Mouse (Mus musculus) heart, adult 18-20 months (tissue): ENCODE data around the gene Orai3. TPM values are rescaled to one million over a fixed set of nuclear protein-coding genes. Genes with fewer than 3 reads are reported as not detected.
A peak's percentile ranks its signal among the peaks of the same experiment; 100 is the strongest.
"Not testable (repeated sequence)": the region's sequence is repeated elsewhere in the genome, so short reads cannot be mapped to it uniquely, and the experiment has no call there.

Experiments
- DNase-seq, 2 experiments: peaks; one replicate each; pipeline ENCODE4 v3.0.0; 2021 to 2022; ENCODE audit warnings: mixed read lengths in 1 of 2
- long read RNA-seq, 2 experiments: library from polyadenylated mRNA; stranded (forward); transcript quantifications; one replicate each; pipeline ENCODE4 v2.0.0; 2021
- total RNA-seq, 2 experiments: library from RNA; stranded (reverse); gene quantifications; 2 replicates each; pipeline ENCODE4 v1.2.3; 2021

Orai3 gene
- total RNA-seq = 10 to 100 TPM; 20.5 to 26.4 TPM
- long read RNA-seq, experiment 1, transcript Orai3-201 (2 exons, 1,996 nt) = major isoform, 19 of 22 reads
- long read RNA-seq, experiment 1, partial matches to known transcripts = 3 of 22 reads
- long read RNA-seq, experiment 1, other reads (novel, unspliced or antisense) = 0 of 22 reads
- long read RNA-seq, experiment 2, transcript Orai3-201 (2 exons, 1,996 nt) = major isoform, 11 of 14 reads
- long read RNA-seq, experiment 2, partial matches to known transcripts = 0 of 14 reads
- long read RNA-seq, experiment 2, other reads (novel, unspliced or antisense) = 3 of 14 reads

DNA sequence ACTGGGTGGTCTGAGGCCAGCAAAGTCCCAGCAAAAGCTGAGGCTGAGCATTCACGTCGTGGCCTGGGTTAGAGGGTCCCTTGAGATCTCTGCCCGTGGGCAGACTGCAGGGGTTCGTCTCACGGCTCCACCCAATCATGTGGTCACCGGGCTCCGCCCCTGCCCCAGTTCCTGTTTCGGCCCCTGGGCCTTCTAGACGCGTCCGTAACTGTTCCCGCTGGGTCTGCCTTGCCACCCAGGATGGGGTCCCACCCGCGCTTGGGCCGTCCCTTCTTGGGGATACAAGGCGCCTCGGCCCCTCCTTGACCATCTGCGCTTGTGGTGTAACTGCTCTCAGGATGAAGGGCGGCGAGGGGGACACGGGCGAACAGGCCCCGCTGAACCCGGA is at the start of gene Orai3:
Gene Orai3, plus strand, starts transcription at position 165 of the 388 bp plus-strand sequence.
- DNase-seq = peak; percentile 94 to 95

DNA sequence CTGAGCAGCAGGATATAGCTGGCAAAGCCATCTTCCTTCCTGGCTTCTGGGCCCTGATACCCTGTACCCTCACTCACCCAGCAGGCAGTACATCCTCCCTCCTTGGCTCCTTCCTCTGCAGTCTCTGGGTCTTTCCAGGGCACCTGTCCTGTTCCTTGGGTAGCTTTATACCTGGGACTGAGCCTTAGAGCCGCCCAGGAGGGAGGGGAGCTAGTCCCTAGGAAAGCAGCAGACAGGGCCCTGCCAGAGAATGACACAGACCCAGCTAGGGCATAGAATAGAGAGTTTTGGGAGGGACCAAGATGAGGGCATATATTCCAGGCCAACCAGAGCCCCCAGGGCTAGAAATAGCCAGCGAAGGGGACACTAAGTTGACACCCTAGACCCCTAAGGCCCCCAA is 44.1 kb upstream of the Orai3 start:
- no peak for DNase-seq

DNA sequence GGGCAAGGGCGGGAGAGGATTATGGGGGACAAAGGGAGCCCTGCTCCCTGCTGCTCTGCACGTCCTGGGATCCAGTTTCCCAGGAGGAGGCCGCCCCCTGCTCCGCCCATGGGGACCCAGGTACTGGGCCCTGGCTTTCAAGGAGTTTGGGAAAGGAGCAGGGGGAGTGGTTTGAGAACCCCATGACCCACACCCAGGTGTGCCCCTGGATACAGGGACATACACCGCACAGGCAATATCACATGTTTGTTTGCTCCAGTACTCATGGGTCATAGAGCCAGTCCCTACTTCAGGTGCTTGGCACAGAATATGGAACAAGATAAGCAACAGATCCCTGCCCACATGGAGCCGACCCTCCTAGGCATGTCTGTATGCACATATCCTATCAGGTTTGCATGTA is 43.7 kb upstream of the Orai3 start:
- DNase-seq = no peak

DNA sequence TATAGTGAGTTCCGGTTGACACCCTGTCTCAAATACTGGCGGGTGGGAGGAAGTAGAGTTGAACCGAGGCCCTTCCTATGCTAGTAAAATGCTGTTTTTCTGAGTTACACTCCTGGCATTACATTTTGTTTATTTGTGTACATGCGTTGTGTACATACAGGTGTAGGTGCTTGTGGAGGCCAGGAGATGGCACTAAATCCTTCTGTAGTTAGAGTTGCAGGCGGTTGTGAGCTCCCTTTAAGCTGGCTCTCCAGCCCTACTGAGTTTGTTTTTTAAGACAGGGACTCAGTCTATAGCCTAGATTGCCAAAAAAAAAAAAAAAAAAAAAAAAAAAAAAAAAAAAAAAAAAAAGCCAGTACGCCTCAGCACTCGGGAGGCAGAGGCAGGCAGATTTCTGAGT is 41.7 kb upstream of the Orai3 start:
- no peak for DNase-seq

DNA sequence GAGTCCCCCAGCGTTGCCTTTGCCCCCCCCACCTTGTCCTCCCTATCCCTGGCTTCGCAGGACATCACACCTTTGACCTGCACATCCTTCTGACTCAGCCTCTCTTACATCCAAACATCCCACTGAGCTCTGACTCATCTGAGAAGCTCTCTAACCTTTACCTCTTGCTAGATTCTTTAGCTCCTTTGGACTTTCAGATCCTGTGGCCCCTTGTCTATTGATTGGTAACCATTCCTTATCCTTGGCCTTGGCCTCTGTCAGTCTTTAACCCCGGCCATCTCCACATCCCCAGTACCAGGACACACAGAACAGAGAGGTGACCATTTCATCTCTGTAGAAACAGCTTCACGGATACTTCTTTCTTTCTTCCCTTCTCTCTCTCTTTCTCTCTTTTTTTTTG is 39.4 kb upstream of the Orai3 start:
- no peak for DNase-seq

DNA sequence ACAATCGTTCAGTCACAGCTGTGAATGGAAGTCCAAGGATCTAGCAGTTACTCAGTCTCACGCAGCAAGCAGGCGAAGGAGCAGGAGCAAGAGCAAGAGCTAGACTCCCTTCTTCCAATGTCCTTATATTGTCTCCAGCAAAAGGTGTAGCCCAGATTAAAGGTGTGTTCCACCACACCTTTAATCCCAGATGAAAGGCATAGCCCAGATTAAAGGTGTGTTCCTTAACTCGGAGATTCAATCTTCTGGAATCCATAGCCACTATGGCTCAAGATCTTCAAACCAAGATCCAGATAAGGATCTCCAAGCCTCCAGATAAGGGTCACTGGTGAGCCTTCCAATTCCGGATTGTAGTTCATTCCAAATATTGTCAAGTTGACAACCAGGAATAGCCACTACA is 37.5 kb upstream of the Orai3 start, which contains the start of gene Ctf2:
Gene Ctf2, minus strand, starts transcription at position 101 of the 400 bp plus-strand sequence.
- not testable (repeated sequence) for DNase-seq

DNA sequence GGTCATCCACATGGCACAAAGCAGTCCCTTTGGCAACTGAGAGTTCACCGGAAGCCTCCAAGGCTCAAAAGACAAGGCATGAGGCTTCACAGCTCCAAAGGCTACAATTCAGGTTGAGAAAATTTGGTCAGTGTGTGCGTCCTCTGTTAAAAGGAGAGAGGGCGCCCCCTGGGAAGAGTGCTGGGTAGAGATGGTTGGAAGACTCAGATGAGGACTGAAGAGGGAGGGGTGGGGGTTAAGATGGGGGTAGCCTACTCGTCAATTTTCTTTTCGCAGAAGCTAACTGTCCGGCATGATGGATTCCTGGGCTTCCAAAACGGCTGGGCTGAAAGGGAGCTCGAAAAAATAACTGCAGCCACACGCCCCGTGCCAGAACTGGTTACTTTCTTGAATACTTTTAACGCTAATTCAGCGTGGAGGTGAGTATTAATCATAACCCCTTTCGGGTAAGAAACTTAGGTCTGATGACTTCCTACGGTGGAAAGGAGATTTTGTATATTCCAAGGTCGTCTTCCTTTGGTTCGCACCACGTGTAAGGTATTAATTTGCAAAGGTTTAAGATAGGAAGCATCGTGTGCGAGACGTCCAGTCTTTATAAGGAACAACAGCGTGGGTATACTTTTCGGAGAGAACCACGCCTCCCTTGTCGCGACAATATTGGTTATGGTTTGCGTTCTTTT is 25.1 kb upstream of the Orai3 start, which contains the start of gene Fbxl19:
Gene Fbxl19, plus strand, starts transcription at position 178 of the 680 bp plus-strand sequence.
- DNase-seq = peak; percentile 68 to 86

DNA sequence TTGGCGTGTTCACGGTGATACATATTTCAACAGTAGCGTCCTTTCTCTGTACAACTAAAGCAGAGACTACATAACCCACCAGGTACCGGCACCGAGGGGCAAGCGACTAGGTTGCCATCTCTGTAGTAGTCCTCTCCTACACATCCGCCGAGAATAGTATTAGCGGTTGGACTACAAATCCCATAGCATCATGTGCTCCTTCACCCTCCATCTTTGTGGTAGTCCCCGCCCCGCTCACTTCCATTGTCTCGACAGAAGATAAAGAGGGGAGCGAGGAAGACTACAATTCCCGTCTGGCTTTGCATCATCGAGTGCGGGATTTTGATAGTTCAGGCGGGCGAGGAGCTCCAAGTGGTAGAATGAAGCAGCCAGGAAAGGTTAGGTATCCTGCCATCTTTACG is 24.4 kb upstream of the Orai3 start:
- DNase-seq = peak; percentile 95 to 97

DNA sequence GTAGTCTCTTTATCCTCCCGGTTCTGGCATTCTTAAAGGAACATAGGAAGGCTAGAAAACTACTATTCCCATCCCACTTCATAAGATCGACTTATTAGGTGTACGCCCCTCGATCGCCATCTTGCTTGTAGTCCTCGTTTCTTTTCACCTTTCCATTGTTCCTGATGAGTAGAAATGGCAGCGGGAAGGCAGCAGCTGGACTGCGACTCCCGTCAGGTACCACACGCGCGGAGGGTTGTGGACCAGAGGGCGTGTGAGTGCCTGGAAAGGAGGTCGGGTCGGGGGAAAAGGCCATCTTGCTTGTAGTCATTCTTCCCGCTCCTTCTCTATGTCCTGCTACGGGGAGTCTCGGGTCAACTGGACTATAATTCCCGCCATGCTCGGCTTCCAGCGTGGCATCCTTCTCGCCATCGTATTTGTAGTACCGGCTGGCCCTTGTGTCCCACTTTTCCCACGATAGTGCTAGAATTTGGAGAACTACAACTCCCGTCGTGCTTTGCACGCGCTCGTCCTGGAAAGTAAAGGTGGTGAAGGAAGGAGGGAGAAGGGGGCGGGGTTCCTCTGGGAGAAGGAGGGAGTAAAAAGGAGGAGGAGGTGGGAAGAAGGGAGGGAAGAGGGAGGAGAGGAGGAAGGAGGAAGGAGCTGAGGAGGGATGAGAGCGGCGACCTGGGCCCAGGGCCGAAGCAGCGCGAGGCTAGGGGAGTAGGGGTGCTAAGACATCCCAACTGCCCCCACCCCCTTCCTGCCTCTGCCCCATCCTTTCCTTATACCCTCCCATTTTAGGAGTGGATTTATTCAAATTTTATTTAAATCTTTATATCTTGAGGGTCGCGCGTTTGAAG is 23.7 kb upstream of the Orai3 start:
- DNase-seq = peak; percentile 98 to 99

DNA sequence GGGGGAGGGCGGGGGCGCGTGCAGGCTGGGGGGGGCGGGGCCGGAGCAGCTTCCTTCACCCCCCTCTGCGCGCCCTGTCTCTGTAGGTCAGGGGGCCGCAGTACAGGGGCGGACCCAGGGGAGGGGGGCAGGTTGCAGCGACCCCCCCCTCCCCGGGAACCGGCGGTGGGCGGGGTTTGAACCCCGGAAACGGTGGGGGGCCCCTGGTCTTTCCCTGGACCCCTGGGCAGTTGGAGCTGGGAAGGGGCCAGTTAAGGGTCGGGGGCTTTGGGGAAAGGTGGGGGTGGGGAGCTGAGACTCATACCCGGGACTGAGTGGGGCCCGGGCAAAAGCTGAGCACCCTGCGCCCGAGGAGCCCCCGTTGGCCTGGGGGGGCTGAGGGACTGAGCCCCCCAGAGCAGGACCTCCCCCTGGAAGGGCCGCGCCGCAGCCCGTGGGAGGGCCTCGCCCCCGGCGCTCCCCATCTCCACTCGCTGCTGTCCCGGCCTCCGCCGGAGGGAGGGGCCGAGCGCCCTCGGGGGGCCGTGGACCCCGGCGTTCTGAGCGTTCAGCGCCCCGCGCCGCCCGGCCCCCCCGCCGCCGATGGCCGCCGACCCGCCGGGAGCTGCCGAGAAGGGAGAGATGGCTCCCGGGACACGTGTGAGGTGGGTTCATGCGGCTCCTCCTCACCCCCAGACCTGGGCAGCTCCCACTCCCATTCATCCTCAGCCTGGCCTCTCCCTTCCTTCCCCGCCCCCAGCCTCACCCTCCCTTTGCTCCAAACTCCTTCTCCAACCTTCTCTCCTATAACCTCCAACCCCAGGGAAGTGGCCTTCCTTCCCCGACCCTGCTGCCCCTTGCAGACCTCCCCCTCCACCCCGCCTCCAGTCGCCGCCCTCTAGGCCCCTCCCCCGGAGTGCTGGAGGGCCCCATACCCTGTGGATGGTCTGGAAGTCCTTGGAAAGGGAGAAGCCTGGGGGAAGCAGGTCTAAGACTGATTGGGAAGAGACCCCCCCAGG is 22.8 kb upstream of the Orai3 start:
- peak in 1 of 2 experiments; percentile 25 for DNase-seq

DNA sequence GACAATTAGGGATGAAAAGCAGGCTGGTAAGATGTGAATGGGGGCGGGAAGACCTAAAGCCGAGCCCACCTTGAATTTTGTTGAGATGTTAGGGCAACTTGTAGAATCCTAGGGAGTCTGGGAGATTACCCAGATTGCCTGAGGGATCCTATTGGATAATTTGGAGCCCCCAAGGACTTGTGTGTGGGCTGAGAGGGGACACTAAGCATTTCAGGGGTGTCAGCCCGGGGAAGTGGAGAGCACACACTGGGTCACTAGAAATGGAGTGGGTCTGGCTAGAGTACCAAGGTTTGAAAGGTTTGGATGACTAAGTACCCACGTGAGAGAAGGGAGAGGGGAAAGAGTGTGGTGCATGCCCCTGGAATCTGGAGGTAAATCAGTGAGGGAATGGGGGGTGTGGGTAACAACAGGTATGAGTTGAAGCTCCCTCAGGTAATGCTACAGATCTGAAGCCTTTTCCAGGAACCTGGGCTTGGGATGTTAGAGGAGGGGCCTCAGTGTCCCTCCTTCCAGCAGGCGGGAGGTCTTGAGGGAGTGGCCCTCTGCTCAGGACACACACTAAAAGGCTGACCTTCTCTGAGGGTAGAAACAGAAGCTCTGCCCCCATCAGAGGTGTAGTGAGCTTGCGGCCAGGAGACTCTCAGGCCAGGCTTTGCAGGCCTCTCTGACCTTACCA is 21.9 kb upstream of the Orai3 start:
- no peak for DNase-seq

DNA sequence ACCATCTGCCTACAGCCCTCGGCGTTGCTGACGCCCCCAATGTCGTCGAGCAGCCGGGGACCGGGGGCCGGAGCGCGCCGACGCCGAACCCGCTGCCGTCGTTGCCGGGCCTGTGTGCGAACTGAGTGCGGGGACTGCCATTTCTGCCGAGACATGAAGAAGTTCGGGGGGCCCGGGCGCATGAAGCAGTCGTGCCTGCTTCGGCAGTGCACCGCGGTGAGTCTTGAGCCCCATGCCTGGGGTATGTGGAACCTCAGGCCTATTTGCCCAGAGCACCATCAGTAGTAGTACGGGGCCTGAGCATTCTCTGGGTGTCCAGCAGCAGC is 21.4 kb upstream of the Orai3 start:
- DNase-seq = no peak

DNA sequence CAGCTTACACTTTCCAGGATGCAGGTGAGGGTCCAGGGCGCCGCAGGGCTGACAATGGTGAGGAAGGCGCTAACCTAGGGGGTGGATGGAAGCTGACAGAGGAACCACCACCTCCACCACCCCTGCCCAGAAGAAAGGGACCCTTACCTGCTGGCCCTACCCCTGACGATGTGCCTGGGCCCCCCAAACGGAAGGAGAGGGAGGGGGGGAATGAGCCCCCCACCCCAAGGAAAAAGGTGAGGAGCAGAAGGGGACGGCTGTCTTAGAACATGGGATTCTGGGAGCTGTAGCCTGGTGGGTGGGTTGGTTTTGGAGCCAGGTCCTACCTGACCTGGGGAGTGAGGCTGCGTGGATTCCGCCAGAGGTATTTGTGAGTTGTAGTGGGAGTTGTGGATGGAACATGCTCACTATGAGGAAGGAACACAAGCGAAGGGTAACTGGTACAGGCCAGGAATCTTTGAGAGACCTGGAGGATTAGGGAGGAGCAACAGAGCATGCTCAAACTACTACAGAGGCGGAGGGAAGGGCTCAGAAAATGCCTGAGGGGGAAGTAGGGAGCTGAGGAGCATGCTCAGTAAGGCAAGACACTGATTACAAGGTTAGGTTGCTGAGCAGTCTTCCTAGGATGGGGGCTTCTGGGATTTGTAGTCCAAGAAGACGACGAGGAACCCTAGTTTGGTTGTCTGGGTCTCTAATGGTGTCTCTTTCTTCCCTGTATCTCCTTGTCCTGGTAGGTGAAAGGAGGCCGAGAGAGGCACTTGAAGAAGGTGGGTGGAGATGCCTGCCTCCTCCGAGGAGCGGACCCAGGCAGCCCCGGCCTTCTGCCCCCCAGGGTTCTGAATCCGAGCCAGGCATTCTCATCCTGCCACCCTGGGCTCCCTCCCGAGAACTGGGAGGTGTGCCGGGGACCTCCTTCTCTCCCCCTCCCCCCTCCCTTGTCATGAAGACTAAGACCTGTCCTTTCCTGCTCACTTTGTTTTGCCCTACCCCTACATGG is 19.2 kb upstream of the Orai3 start:
- DNase-seq = no peak

DNA sequence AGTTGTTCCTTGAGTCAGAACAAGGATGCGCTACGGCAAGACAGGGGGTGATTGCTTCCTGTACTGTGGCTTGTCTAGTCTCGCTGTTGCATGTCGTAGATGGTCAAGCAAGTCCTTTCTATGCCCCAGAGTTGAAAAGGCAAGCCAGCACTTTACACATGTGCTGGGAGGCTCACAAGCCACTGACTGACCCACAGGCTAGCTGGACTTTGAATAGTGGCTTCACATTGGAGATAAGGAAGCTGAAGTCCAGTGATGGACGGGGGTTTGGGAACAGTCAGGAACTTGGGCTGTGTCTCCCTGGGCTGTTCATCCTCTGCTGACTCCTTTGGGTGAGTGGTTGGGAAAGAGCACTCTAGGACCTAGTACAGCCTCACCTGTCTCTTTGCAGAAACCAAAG is 18.0 kb upstream of the Orai3 start:
- DNase-seq = no peak

DNA sequence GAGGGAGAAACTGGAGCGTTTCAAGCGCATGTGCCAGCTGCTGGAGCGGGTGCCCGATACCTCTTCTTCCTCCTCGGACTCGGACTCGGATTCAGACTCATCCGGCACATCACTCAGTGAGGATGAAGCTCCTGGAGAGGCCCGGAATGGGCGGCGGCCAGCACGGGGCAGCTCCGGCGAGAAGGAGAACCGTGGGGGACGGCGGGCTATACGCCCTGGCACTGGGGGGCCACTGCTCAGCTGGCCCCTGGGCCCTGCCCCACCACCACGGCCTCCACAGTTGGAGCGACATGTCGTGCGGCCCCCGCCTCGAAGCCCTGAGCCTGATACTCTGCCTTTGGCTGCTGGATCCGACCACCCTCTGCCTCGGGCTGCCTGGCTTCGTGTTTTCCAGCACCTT is 17.5 kb upstream of the Orai3 start:
- DNase-seq = no peak

DNA sequence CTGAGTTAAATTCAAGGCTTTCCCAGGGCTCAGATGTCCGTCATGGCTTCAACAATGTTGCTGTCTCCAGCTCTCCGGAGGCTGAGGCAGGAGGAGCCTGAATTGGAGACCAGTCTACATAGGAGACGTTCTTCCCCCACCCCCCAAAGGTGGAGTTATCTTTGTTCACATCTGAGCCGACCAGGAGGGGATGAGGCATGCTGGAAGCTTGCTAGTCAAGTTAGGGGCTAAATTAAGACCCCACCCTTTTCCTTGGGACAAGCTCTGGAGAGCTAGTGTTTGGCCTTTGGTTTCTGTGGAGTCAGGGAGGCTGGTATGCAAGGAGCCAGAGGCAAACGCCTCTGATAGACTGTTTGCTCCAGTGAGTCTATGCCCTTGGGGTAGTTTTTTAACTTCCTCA is 16.5 kb upstream of the Orai3 start:
- no peak for DNase-seq

DNA sequence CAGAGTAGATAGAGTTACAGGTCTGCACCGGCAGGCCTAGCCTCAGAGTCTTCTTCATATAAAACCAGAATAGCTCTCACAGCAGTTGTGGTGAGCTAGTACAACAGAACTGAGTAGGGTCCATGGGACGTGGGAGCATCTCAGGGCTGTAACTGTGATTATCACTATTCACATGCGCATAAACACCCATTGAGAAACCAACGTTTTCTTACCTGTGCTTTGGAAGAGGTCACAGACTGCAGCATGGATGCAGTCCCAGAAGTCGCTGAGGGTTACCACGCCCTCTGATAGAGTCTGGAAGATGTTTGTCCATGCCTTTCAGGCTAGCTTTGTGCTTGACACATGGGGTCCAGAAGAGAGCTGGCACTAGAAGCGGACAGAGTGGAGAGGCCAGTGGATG is 15.9 kb upstream of the Orai3 start:
- DNase-seq = no peak

DNA sequence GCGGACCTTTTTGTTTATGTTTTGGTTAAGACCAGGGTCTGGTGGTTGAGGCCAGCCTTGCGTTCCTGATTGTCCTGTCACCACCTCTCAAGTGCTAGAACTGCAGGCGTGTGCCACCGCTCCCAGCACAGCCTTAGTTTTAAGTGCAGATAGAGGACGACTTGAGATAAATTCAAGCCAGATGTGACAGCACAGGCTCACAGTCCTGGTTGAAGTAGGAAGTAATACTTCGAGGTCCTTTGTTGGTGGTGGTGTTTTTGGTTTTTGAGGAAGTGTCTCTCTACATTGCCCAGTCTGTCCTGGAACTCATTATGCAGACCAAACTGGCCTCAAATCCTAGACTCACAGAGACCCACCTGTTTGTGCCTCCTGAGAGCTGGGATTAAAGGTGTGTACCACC is 9.9 kb upstream of the Orai3 start:
- DNase-seq = no peak

DNA sequence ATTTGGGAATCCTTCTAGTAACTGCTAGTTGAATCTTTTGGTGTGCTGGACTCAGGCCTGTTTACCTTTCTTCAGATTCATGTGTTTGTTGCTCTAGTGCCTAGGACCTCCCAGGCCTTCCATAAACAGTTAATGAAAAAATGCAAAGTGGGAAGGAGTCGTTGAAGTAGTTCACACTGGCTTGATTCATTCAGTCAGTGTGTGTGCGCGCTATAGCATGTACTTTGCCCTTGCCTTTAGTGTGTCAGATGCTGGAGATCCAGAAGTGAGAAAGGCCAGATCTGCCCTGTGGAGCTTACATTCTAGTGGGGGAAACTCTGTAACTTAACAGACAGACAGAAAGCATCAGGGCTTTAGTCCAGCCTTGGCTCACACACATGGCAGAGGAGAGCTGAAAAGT is 9.1 kb upstream of the Orai3 start:
- no peak for DNase-seq

DNA sequence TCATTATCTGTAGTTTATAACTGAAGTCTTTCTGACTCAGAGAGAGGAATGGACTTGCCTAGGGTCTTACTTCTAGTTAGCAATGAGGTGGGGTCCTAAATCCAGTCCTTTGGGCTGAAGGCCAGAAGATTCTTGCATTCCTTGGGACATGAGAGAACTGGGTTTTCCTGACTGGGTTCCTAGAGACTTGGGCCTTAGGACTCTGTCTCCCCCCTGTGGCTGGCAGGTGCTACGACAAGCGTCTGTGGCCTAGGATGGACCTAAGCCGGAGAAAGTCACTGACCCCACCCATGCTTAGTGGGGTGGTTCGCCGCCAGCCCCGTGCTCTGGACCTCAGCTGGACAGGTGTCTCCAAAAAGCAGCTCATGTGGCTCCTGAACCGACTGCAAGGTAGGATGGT is 8.6 kb upstream of the Orai3 start:
- DNase-seq = peak; percentile 78 to 85
